Mouse (Mus musculus) liver, postnatal 0 days (tissue): ENCODE data around the gene Gm49368. TPM values are rescaled to one million over a fixed set of nuclear protein-coding genes. Genes with fewer than 3 reads are reported as not detected.

Experiments
- ATAC-seq: fragments of 200-750 bp; cut with Nextera tagmentation; 2 replicates; pipeline ENCODE4 v1.8.0; 2017; ENCODE audit warnings: mild to moderate bottlenecking, moderate library complexity
- DNase-seq: peaks from one replicate; pipeline ENCODE4 v3.0.0-alpha.2; 2016
- H3K27ac ChIP-seq: fragments of 300-500 bp; sonication (generic); 2 replicates; pipeline ENCODE4 v1.5.1; 2014; ENCODE audit warnings: antibody characterized with exemption, moderate library complexity, mild to moderate bottlenecking, low read depth
- H3K27me3 ChIP-seq: fragments of 300-500 bp; sonication (generic); 2 replicates; pipeline ENCODE4 v1.6.1; 2014; ENCODE audit warnings: low read length, control low read depth, mixed read lengths; ENCODE audit not compliant: insufficient read depth
- H3K36me3 ChIP-seq: fragments of 300-500 bp; sonication (generic); replicated peaks from 2 replicates; pipeline ENCODE4 v1.6.1; 2014; ENCODE audit warnings: mild to moderate bottlenecking, control low read depth, low read length, moderate library complexity, mixed read lengths; ENCODE audit not compliant: insufficient read depth
- H3K4me1 ChIP-seq: fragments of 300-500 bp; sonication (generic); 2 replicates; pipeline ENCODE4 v1.6.1; 2014; ENCODE audit warnings: antibody characterized with exemption, mild to moderate bottlenecking, control low read depth; ENCODE audit not compliant: insufficient read depth
- H3K4me2 ChIP-seq: fragments of 300-500 bp; sonication (generic); 2 replicates; pipeline ENCODE4 v1.6.1; 2014; ENCODE audit warnings: low read depth, mild to moderate bottlenecking, low read length, moderate library complexity, mixed read lengths
- H3K4me3 ChIP-seq: fragments of 300-500 bp; sonication (generic); 2 replicates; pipeline ENCODE4 v1.5.1; 2014; ENCODE audit warnings: low read depth, low read length
- H3K9ac ChIP-seq: fragments of 300-500 bp; sonication (generic); replicated peaks from 2 replicates; pipeline ENCODE4 v1.6.1; 2014; ENCODE audit warnings: mild to moderate bottlenecking, moderate library complexity
- H3K9me3 ChIP-seq: fragments of 300-500 bp; sonication (generic); 2 replicates; pipeline ENCODE4 v1.6.1; 2016; ENCODE audit warnings: mild to moderate bottlenecking, control low read depth, low read length, mixed read lengths
- CTCF ChIP-seq: sonication (generic); IDR thresholded peaks from 2 replicates; pipeline ENCODE4 v1.5.1; 2016; ENCODE audit warnings: antibody characterized with exemption, low read depth
- EP300 ChIP-seq: IDR thresholded peaks from 2 replicates; pipeline ENCODE4 v1.6.1; 2016; ENCODE audit warnings: antibody characterized with exemption, low read depth, mild to moderate bottlenecking
- whole genome bisulfite sequencing: fragments of 180-500 bp; shearing (Covaris S2); extraction: QIAGEN DNeasy Blood & Tissue Kit; methylation state at CpG from one replicate; pipeline ENCODE4 v1.1.7; 2014; ENCODE audit not compliant: insufficient replicate concordance; 5-methylcytosine and 5-hydroxymethylcytosine counted together
- polyA plus RNA-seq: library from polyadenylated mRNA; unstranded; fragments of >200 nt; fragmentation: Nextera tagmentation; extraction: Ambion mirVana; gene quantifications from 2 replicates; pipeline ENCODE4 v1.2.1, GENCODE M21; 2015

Gm49368 gene
- polyA plus RNA-seq, 1 experiment from 2014 or later = 0.51 TPM

- Histone ChIP-seq H3K27ac (no peak overlapping the region), H3K9ac (no peak overlapping the region), H3K36me3 (no peaks in the 10 kb centered on the region), H3K4me2 (no peak overlapping the region), H3K9me3 (no peaks in the 10 kb centered on the region), H3K4me3 (no peak overlapping the region), H3K4me1 (no peaks in the 10 kb centered on the region), H3K27me3 (no peaks in the 10 kb centered on the region)
- ATAC-seq (no peak), DNase-seq (no peak)
- no peak for TF ChIP-seq CTCF
- no peak for TF ChIP-seq EP300
- 81% methylated on average over 11 of the region's 11 CpGs for WGBS
These were observed 52.1 kb downstream of the Gm49368 start for GRCm38 (mm10) chr7:128114371-128115105.

- Histone ChIP-seq H3K27me3 (no peaks in the 10 kb centered on the region), H3K9ac (no peak overlapping the region), H3K4me1 (no peaks in the 10 kb centered on the region), H3K4me3 (no peak overlapping the region), H3K9me3 (no peaks in the 10 kb centered on the region), H3K27ac (no peak overlapping the region), H3K4me2 (no peak overlapping the region), H3K36me3 (no peaks in the 10 kb centered on the region)
- no peak for TF ChIP-seq CTCF
- no peak for TF ChIP-seq EP300
- WGBS = 45% methylated on average over 5 of the region's 5 CpGs
- ATAC-seq = no peak
- no peak for DNase-seq
These were observed 52.9 kb downstream of the Gm49368 start for GRCm38 (mm10) chr7:128115211-128115958.

GRCm38 (mm10) chr7:128116396-128116795 lies 53.9 kb downstream of the Gm49368 start:
- 89% methylated on average over 5 of the region's 5 CpGs for WGBS
- Histone ChIP-seq H3K4me2 (no peak overlapping the region), H3K4me1 (no peaks in the 10 kb centered on the region), H3K27ac (no peak overlapping the region), H3K27me3 (no peaks in the 10 kb centered on the region), H3K4me3 (no peak overlapping the region), H3K9me3 (no peaks in the 10 kb centered on the region), H3K36me3 (no peaks in the 10 kb centered on the region), H3K9ac (no peak overlapping the region)
- DNase-seq (peak; percentile 5), ATAC-seq (no peak)
- TF ChIP-seq CTCF (no peak), EP300 (no peak)

DNA sequence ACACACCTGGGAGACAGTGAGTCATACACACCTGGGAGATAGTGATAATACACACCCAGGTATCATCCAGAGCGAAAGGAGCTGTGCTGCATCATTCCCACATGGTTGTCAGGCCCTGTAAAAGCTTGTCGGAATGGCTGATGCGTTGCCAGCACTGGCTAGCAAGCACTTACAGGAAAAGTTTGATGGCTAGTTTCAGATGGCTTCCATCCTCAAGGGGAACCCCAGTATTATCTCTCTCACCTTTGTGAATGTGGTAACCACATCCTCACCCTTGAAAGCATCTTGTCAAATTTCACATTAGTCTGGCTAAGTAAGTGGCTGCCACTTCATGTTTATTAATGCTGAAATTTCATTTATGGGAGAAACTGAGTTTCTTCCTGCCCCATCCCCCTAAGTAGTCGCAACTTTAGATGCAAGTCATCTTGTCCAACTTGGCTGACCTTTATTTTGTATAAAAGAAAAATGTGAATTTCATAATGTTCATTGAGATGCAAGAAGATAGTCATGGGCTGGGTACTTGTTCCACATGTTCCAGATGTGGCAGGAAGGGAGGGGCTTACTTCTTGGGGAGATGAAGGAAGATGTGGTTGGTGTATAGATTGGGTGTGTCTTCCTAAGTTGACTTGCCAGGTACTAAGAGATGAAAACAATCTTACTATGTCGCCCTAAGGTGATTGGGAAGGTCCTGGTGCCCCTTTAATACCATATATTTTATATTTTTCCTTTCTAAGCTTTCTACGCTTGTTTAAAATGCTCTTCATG lies 57.4 kb downstream of the Gm49368 start:
- DNase-seq = peak; percentile 4
- WGBS = 78% methylated on average over 6 of the region's 6 CpGs
- no peak for TF ChIP-seq CTCF
- no peak for TF ChIP-seq EP300
- H3K27ac ChIP-seq = no peak overlapping the region
- no peaks in the 10 kb centered on the region for H3K4me1 ChIP-seq
- no peak overlapping the region for H3K4me3 ChIP-seq
- ATAC-seq = no peak
- H3K27me3 ChIP-seq = no peaks in the 10 kb centered on the region
- no peak overlapping the region for H3K9ac ChIP-seq
- no peak overlapping the region for H3K4me2 ChIP-seq
- H3K36me3 ChIP-seq = no peaks in the 10 kb centered on the region
- H3K9me3 ChIP-seq = no peaks in the 10 kb centered on the region

DNA sequence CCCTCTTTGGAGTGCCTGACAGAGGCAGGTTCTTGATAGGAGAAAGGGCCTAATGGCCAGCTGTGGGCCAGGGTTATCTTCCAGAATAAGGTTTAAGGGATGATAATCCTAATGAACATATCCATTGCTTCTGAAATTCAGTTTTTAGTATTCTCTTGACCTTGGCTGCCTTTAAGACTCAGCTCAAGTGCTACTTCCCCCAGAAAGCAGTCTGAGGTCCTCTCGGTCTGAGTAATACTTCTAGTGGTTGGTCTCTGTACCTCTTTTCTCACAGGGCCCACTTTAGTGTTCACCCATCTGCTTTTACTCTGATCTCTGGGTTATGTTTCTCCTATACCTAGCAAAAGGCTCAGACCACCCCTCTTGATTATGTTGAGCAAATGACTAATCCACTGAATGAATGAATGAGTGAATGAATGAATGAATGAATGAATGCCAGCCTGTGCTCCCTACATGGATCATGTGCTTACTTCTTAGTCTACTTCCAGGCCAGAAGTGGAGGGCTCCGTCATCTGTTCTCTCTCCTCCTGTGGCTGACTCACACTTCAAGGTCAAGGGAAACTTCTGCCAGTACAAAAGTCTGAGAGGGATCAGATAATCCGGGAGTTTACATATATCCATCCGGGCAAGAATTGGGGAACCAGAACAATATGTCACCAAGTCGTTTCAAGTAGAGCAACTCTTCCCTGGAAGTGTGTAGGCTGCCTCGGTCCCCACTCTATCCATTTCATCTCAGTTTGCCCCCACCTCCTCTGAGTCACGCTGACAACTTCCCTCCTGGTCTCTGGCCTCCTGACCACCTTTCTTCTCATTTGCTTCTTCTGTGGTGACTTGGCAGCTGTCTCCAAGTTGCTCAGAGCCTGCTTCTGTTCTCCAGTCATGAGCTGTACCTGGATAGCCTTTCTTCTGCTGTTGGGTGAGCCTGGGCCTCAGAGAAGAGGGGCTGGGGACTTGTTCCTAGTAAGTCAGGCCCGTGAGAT lies 66.5 kb downstream of the Gm49368 start, which contains the start of gene Itgax:
Gene Itgax (plus strand): TSS at position 807 of the 980 bp plus-strand sequence.
- no peak within 1 kb of the TSS for H3K4me3 ChIP-seq
- no peak within 1 kb of the TSS for H3K27ac ChIP-seq
- H3K36me3 ChIP-seq = no peaks in the 10 kb centered on the region
- ATAC-seq = no peak
- H3K9me3 ChIP-seq = no peaks in the 10 kb centered on the region
- DNase-seq = no peak
- peaks cover 12% of the 10 kb centered on the region for H3K4me1 ChIP-seq
- TF ChIP-seq EP300 (no peak), CTCF (no peak)
- 44% methylated on average over 8 of the region's 8 CpGs for WGBS
- H3K4me2 ChIP-seq = no peak within 1 kb of the TSS
- H3K9ac ChIP-seq = no peak within 1 kb of the TSS
- H3K27me3 ChIP-seq = no peaks in the 10 kb centered on the region
